Mouse (Mus musculus) kidney, adult 8-10 months (tissue): ENCODE measurements around the gene Zdhhc4.

Source experiments
- DNase-seq, 2 experiments: peaks; one replicate each; pipeline ENCODE4 v3.0.0; 2022

The Zdhhc4 gene

GRCm38 (mm10) chr5:143317288-143317610, 11.8 kb downstream of the Zdhhc4 start:
- peak; percentile 36 to 56 for DNase-seq

- no peak for DNase-seq
These were observed 12.3 kb downstream of the Zdhhc4 start for GRCm38 (mm10) chr5:143316605-143317287.

DNA sequence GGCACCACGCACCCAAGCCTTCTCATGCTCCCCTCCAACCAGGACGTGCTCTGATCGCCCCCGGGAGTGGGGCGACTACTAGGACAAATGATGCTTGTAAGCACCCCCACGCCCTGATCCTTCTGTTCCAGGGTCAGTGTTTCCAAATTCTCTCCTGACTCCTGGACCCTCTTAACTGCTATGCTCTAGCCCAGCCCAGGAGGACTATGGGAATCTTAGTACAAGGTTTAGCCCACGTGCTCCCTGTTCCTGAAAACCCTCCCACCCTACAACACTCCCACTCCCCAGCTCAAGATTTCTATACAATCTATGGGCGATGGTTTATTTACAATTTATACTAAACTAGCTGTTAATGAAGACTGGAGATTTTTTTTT, 13.6 kb downstream of the Zdhhc4 start:
- no peak for DNase-seq

DNA sequence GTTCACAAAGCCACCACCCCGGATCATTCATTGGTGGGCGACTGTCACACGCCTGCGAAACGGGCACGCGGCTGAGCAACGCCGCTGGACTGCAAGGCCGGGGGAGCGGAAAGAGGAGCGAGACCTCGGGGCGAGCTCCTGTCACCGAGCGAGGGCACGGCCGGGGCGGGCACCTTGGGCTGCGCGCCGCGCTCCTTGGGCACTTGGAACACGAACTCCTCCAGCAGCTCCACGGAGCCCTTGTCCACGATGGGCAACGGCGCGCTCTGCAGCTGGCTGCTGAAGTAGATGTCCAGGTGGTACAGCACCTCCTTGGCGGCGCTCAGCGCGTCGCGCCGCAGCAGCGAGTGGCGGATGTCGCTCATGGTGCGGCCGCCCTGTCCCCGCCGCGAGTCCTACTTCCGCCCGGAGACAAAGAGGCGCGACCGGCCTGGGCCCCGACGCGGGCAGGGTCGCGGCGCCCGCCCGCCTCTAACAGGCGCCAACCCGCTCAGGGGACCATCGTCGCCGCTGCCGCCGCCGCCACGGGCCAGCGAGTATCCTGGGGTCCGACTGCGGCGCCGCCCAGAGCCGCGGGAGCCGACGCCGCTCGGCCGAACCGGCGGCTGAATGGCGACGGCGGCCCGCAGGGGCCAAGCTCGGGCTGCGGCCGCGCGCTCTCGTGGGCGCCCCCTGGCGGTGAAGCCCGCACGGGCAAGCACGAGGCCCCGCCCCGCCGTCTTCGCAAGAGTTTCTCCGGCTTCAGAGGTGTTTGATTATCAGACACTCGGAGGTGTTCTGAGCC, 14.1 kb downstream of the Zdhhc4 start, which contains the start of gene E130309D02Rik:
Gene E130309D02Rik, minus strand, starts transcription at position 631 of the 784 bp plus-strand sequence.
- DNase-seq = peak; percentile 80 to 90

GRCm38 (mm10) chr5:143314183-143314729, 14.8 kb downstream of the Zdhhc4 start:
- DNase-seq = no peak

DNA sequence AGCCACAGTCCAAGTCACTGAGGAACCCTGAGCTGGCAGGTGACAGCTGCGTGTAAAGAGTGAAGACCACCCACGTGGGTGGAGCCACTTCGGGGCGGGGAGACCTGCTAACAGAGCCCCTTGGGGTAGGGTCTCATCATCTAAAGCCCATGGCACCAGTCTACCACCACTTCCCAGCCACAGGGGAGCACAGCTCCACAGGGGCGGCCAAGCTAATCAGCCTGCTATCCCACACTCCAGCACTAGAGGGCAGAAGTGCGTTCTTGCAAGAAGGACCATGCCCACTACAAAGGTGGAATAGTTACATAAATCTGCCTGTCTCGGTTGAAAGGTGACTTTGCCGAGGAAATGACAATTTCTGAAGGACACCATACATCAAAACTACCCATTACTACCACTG, 17.2 kb downstream of the Zdhhc4 start:
- peak; percentile 74 to 88 for DNase-seq

DNA sequence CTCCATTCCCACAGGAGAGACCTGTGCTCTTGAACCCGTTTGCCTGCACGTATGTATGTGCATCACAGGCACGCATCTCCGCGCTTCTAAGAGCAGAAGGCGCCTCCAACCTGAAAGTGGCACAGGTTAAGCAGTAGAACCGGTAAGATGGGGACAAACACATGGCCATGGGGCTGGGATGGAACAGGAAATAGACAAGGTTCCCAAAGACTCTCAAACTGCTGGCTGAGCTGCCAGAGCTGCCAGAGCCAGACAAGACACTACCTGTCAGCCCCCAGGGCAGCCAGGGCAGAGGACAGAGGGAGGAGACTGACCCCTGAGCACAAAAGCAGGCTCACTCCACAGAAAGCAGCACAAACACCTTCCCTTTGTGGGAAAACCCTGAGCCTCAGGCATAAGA, 19.1 kb downstream of the Zdhhc4 start:
- no peak for DNase-seq

DNA sequence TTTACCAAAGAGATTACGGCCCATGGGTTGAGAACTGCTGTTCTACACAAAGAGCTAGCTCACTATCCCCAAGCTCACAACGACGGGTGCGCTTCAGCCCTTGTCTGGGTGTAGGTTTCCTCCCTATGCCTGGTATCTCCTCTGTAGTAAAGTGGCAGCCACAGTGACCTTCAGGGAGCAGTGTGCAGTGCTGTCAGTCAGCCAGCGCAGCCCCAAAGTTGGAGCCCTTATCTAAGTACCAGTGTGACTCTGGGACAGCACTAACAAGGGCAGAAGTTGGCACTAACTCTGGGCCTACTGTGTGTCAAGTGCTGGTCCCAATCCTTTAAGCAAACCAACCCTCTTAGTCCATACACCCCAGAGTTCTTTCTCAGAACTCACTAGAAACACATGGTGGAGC, 20.2 kb downstream of the Zdhhc4 start:
- DNase-seq = no peak

GRCm38 (mm10) chr5:143304251-143304650, 24.8 kb downstream of the Zdhhc4 start:
- peak in 1 of 2 experiments; percentile 23 for DNase-seq

GRCm38 (mm10) chr5:143301296-143301695, 27.8 kb downstream of the Zdhhc4 start:
- DNase-seq = no peak

- DNase-seq = peak in 1 of 2 experiments; percentile 76
These were observed 29.4 kb downstream of the Zdhhc4 start for GRCm38 (mm10) chr5:143299686-143300085.

DNA sequence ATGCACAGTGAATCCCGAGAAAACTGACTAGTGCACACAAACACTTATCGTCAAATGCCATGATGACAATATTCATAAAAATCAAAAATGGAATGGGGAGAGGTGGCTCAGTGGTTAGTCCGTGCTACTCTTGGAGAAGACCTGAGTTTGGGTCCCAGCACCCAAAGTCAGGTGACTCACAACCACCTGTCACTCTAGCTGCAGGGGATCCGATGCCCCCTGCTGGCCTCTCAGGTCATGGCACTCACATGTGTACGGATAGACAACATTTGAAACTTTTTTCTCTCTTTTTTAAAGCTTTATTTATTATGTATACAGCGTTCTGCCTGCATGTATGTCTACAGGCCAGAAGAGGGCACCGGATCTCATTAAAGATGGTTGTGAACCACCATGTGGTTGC, 30.7 kb downstream of the Zdhhc4 start:
- DNase-seq = no peak

DNA sequence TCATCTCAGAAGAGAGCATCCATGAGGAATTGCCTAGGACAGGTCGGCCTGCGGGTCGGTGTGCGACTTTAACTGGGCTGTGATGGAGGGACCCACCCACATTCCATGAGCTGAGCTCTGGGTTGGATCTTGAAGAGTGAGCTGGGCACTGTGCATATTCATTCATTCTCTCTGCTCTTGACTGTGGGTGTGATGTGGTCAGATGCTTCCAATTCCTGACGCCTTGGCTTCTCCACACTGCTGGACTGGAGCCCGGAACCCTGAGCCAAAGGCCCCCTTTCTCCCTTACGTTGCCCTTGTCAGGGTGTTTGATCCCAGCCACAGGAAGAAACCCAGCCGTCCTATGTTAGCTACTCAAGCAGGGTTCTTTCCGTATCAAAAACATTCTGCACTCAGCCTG, 31.1 kb downstream of the Zdhhc4 start:
- no peak for DNase-seq

GRCm38 (mm10) chr5:143295330-143295729, 33.7 kb downstream of the Zdhhc4 start:
- DNase-seq = no peak

GRCm38 (mm10) chr5:143294862-143295261, 34.2 kb downstream of the Zdhhc4 start:
- DNase-seq = no peak

- no peak for DNase-seq
These were observed 35.7 kb downstream of the Zdhhc4 start, which contains the start of gene Zfp853 for GRCm38 (mm10) chr5:143293404-143293803. Gene Zfp853, minus strand, starts transcription at chr5:143293623.

- DNase-seq = no peak
These were observed 36.2 kb downstream of the Zdhhc4 start for GRCm38 (mm10) chr5:143292879-143293278.

DNA sequence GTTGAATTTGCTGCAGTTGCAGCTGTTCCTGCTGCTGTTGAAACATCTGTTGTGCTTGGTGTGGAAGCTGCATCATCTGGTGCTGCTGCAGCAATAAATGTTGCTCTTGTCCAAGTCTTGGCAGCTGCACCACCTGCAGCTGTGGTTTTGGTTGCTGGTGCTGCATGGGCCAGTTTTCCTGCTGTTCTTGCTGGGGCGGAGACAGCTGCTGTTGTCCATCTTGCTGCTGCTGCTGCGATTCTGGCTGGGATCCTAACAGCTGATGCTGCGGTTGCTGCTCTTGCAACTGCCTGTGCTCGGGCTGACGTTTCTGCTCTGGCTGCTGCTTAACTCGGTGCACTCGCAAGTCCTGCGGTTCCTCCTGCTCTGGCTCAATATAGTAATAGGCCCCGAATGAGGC, 39.8 kb downstream of the Zdhhc4 start:
- no peak for DNase-seq

DNA sequence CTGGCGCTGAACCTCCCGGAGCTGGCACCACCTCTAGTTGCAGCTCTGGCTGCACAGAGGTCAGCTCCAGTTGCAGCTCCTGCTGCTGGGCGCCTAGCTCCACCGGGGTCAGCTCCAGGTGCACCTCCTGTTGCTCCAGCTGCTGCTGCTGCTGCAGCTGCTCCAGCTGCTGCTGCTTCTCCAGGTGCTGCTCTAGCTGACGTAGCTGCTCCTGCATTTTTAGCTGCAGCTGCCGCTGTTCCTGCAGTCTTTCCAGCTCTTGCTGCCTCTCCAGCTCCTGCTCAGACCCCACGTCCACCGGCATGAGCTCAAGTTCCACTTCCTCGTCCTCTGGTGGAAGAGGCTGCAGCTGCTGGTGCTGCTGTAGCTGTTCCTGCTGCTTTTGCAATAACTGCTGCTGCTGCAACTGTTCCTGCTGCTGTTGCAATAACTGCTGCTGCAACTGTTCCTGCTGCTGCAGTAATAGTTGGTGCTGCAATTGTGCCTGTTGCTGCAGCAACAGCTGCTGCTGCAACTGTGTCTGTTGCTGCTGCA, 40.6 kb downstream of the Zdhhc4 start:
- DNase-seq = no peak

DNA sequence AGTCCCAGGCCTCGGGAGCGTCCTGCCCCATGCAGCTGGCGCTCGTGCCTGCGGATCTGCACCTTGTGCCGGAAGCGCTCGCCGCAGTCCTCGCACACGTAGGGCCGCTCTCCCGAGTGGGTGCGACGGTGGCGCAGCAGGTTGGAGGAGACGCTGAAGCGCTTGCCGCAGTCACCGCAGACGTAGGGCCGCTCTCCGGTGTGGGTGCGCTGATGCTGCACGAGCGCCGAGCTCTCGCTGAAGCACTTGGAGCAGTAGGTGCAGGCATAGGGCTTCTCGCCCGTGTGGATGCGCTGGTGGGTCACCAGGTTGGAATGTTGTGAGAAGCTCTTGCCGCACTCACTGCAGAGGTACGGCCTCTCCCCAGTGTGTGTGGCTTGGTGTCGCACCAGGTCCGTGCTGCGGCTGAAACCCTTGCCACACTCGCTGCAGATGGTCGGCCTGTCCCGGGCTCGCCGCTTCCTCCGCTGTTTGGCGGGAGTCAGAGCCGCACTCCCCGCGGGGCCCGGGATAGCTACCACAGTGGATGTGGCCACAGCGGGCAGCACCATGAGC, 41.2 kb downstream of the Zdhhc4 start:
- DNase-seq = no peak

- no peak for DNase-seq
These were observed 44.3 kb downstream of the Zdhhc4 start for GRCm38 (mm10) chr5:143284762-143285161.

DNA sequence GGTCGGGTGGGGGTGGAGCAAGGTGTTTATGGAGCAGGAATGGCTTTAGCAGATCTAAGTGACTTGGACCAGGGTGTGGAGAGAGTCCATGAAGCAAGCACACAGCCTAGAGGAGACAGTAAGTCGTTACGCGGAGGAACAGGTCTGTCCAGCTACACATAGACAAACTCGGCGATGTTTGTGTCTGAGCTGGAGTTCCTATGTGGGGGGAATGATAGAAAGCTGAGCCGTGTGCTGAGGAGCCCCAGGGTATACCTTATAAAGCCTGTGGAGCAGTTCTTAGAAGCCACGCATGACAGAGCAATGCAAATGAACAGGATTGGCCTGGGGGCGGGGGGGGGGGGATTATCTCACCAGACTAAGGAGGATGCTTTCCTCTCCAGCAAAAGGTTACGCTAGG, 49.8 kb downstream of the Zdhhc4 start:
- DNase-seq = no peak

- DNase-seq = no peak
These were observed 53.3 kb downstream of the Zdhhc4 start for GRCm38 (mm10) chr5:143275761-143276160.
